Mouse (Mus musculus) limb, embryonic 14.5 days (tissue): ENCODE measurements around the gene Psmd5. TPM values are rescaled to one million over a fixed set of nuclear protein-coding genes. Genes with fewer than 3 reads are reported as not detected.
"Not testable (repeated sequence)": the region's sequence is repeated elsewhere in the genome, so short reads cannot be mapped to it uniquely, and the experiment has no call there.

Source experiments
- ATAC-seq: fragments of 200-750 bp; cut with Nextera tagmentation; 2 replicates; pipeline ENCODE4 v1.8.0; 2017; ENCODE audit warnings: low read depth, moderate number of reproducible peaks, moderate TSS enrichment; ENCODE audit not compliant: low FRiP score
- DNase-seq: peaks from one replicate; pipeline ENCODE4 v3.0.0-alpha.2; 2015; ENCODE audit warnings: low spot score
- H3K27ac ChIP-seq: fragments of 300-500 bp; sonication (generic); replicated peaks from 2 replicates; pipeline ENCODE4 v1.5.1; 2014; ENCODE audit warnings: low read depth, mild to moderate bottlenecking, low read length, moderate library complexity, mixed read lengths
- H3K27me3 ChIP-seq: fragments of 300-500 bp; sonication (generic); 2 replicates; pipeline ENCODE4 v1.6.1; 2014; ENCODE audit warnings: low read length, mixed read lengths; ENCODE audit not compliant: control insufficient read depth, insufficient read depth
- H3K36me3 ChIP-seq: fragments of 300-500 bp; sonication (generic); 2 replicates; pipeline ENCODE4 v1.6.1; 2014; ENCODE audit warnings: mild to moderate bottlenecking, low read length, moderate library complexity, mixed read lengths; ENCODE audit not compliant: control insufficient read depth, insufficient read depth
- H3K4me1 ChIP-seq: fragments of 300-500 bp; sonication (generic); 2 replicates; pipeline ENCODE4 v1.6.1; 2014; ENCODE audit warnings: antibody characterized with exemption, low read length, mixed read lengths; ENCODE audit not compliant: control insufficient read depth, insufficient read depth
- H3K4me2 ChIP-seq: fragments of 300-500 bp; sonication (generic); replicated peaks from 2 replicates; pipeline ENCODE4 v1.6.1; 2014; ENCODE audit warnings: low read depth, mild to moderate bottlenecking, low read length, moderate library complexity; ENCODE audit not compliant: severe bottlenecking
- H3K4me3 ChIP-seq: fragments of 300-500 bp; sonication (generic); replicated peaks from 2 replicates; pipeline ENCODE4 v1.5.1; 2014; ENCODE audit warnings: low read length
- H3K9ac ChIP-seq: fragments of 300-500 bp; sonication (generic); 2 replicates; pipeline ENCODE4 v1.6.1; 2014; ENCODE audit warnings: mild to moderate bottlenecking, low read depth, low read length, moderate library complexity; ENCODE audit not compliant: severe bottlenecking
- H3K9me3 ChIP-seq: fragments of 300-500 bp; sonication (generic); 2 replicates; pipeline ENCODE4 v1.6.1; 2016; ENCODE audit warnings: low read length; ENCODE audit not compliant: control insufficient read depth
- POLR2A ChIP-seq: fragments of 200-500 bp; IDR thresholded peaks from 2 replicates; pipeline ENCODE4 v1.8.0; 2012; ENCODE audit warnings: inconsistent platforms, mild to moderate bottlenecking, moderate library complexity, borderline replicate concordance; ENCODE audit not compliant: insufficient read depth, insufficient read length; ENCODE audit errors: extremely low read depth
- WGBS: fragments of 180-500 bp; shearing (Covaris S2); extraction: QIAGEN DNeasy Blood & Tissue Kit; methylation state at CpG from one replicate; pipeline ENCODE4 v1.1.7; 2014; 5-methylcytosine and 5-hydroxymethylcytosine counted together
- polyA plus RNA-seq, 2 experiments: library from polyadenylated mRNA; depleted of rRNA in 1 of 2; stranded (reverse) in 1 of 2; unstranded in 1 of 2; fragments of >200 nt; fragmentation: Nextera tagmentation in 1 of 2; extraction: Ambion mirVana in 1 of 2; gene quantifications; 2 replicates each; pipeline versions ENCODE4 v1.2.1 to v1.2.3; 2012 to 2014

The Psmd5 gene
- polyA plus RNA-seq, 2 experiments = 50.5 to 105 TPM

DNA sequence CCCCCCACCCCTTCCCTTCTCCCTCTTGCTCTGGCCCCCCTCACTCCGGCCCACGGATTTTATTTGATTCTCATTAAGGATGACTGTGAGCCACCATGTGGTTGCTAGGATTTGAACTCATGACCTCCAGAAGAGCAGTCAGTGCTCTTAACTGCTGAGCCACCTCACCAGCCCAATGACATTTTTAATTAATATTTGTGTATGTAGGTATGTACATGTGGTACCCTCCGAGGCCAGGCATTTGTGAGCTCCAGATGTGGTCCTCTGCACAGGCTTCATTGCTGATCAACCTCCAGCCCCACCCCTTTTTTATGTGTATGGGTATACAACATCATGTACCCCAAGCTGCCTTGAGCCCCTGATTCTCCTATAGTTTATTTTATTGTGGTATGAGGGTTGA is 71.0 kb downstream of the Psmd5 start:
- 66% methylated on average over 3 of the region's 3 CpGs for WGBS
- ATAC-seq (no peak), DNase-seq (no peak)
- no peak overlapping the region for H3K27ac ChIP-seq
- H3K4me1 ChIP-seq = peaks cover 11% of the 10 kb centered on the region
- peaks cover 25% of the 10 kb centered on the region for H3K36me3 ChIP-seq
- no peaks in the 10 kb centered on the region for H3K9me3 ChIP-seq
- H3K9ac ChIP-seq = no peak overlapping the region
- no peaks in the 10 kb centered on the region for H3K27me3 ChIP-seq
- H3K4me3 ChIP-seq = peak overlapping the region; percentile 62; the same call in 1 of the 2 replicates
- H3K4me2 ChIP-seq = peak overlapping the region; percentile 25; the same call in 1 of the 2 replicates
- no peak for TF ChIP-seq POLR2A

DNA sequence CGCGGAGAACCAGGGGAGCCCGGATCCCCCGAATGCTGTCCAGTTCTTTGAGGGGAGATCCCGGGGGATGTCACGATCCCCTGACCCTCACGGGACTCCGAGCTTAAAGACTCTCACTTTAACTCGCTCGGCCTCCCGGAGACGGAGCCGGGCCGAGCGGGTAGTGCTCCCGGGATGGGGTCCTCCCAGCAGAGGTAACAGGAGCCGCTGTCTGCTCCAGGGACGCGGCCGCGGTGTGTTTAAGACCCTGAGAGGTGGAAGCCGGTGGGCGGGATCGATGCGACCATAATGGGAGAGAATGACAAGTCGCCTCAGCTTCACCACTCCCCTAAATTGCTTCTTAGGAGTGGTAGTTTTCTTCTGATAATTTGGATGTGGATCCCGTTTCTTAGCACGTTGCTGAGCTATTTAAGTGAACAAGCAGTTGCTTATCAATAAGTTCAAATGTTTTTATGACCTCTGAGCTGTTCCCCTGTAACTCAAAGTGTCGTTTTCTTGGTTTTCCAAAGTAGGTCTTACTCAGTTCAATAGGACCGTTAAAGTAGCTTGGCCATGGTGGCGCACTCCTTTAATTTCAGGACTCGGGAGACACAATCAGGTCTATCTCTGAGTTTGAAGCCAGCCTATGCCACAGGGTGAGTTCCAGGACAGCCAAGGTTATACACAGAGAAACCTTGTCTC is 72.1 kb downstream of the Psmd5 start:
- H3K9me3 ChIP-seq, H3K27me3 ChIP-seq, DNase-seq: not testable (repeated sequence)
- peak overlapping the region; percentile 83 for H3K9ac ChIP-seq
- peaks cover 11% of the 10 kb centered on the region for H3K4me1 ChIP-seq
- peak; percentile 10; the same call in 1 of the 2 replicates for ATAC-seq
- H3K36me3 ChIP-seq = peaks cover 18% of the 10 kb centered on the region
- H3K4me3 ChIP-seq = peak overlapping the region; percentile 62
- WGBS = under 1% methylated on average over 16 of the region's 32 CpGs
- H3K4me2 ChIP-seq = peak overlapping the region; percentile 80
- peak overlapping the region; percentile 87 for H3K27ac ChIP-seq

DNA sequence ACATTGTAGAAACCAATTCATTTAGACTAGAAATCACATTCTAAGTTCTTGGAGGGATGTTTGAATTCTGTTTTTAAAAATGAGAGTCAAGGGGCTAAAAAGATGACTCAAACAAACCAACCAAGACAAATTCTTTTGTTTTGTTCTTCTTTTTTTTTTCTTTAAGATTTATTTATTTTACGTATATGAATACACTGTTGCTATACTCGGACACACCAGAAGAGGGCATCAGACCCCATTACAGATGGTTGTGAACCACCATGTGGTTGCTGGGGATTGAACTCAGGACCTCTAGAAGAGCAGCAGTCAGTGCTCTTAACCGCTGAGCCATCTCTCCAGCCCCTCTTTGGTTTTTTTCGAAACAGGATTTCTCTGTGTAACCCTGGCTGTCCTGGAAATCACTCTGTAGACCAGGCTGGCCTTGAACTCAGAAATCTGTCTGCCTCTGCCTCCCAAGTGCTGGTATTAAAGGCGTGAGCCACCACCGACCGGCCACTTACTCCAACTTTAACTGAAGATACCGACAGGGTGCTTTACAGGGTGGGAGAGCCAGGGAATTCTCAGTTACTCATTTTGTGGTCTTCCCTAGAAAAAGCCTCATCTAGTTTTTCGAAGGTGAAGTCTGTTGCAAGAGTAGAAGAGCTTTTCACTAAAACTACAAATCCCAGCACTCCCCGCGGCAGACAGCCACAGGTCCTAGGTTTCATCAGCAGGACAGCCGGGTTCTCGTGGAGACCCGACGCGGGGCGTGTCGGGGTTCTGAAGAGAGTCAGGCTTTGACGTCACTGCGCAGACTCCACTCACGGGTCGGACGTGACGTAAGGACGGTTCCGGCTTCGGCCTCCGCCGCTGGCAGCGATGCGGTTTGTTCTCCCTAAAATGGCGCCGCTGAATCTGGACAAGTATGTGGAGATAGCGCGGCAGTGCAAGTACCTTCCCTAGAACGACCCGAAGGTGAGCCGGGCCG is 73.0 kb downstream of the Psmd5 start:
- H3K4me1 ChIP-seq = peaks cover 11% of the 10 kb centered on the region
- peak; percentile 91; the same call in 1 of the 2 replicates for TF ChIP-seq POLR2A
- H3K36me3 ChIP-seq = peaks cover 12% of the 10 kb centered on the region
- WGBS = 6% methylated on average over 39 of the region's 39 CpGs
- peak overlapping the region; percentile 62 for H3K4me3 ChIP-seq
- ATAC-seq (peak; percentile 97), DNase-seq (peak; percentile 99)
- peak overlapping the region; percentile 42 for H3K4me2 ChIP-seq
- H3K9ac ChIP-seq = peak overlapping the region; percentile 83
- H3K9me3 ChIP-seq = no peaks in the 10 kb centered on the region
- no peaks in the 10 kb centered on the region for H3K27me3 ChIP-seq
- peak overlapping the region; percentile 87 for H3K27ac ChIP-seq

DNA sequence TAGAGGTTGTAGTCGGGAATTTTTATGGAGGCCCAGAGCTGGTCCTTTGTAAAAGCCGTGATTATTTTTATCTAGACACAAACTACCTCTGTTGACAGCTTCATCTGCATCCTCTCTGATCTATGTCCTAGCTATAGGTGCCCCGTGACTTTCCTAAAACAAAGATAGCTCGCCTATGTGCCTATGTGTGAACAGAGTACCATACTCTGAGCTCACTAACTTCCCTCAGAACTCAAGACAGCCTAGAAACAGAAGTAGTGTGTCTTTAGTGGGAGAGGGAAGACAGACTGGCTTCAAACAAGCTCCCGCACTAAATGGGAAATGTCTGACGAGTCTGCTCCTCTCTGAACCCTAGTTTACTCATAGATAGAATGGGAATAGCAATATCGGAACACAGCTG is 74.4 kb downstream of the Psmd5 start:
- H3K4me2 ChIP-seq = peak overlapping the region; percentile 61
- WGBS = 79% methylated on average over 7 of the region's 7 CpGs
- H3K27ac ChIP-seq = peak overlapping the region; percentile 49; the same call in 1 of the 2 replicates
- H3K36me3 ChIP-seq = peaks cover 16% of the 10 kb centered on the region
- H3K27me3 ChIP-seq = no peaks in the 10 kb centered on the region
- peaks cover 11% of the 10 kb centered on the region for H3K4me1 ChIP-seq
- peak overlapping the region; percentile 58; the same call in 1 of the 2 replicates for H3K9ac ChIP-seq
- DNase-seq = no peak
- H3K4me3 ChIP-seq = peak overlapping the region; percentile 54; the same call in 1 of the 2 replicates
- ATAC-seq = no peak
- no peaks in the 10 kb centered on the region for H3K9me3 ChIP-seq
- no peak for TF ChIP-seq POLR2A

Other genes starting within 250 kb of the Psmd5 start
- gene Gapvd1, start 119.7 kb downstream of the Psmd5 start, polyA plus RNA-seq (2012; rRNA removed) = 41.4 and 42.2 TPM in 2 replicates
- gene Gapvd1, start 119.7 kb downstream of the Psmd5 start, polyA plus RNA-seq (2014; fragmentation: Nextera tagmentation; extraction: Ambion mirVana) = 84.2 and 87.7 TPM in 2 replicates
- 780 and 914 TPM in 2 replicates for gene Hspa5, start 103.0 kb downstream of the Psmd5 start, polyA plus RNA-seq (2012; rRNA removed)
- 756 and 840 TPM in 2 replicates for gene Hspa5, start 103.0 kb downstream of the Psmd5 start, polyA plus RNA-seq (2014; fragmentation: Nextera tagmentation; extraction: Ambion mirVana)
- 30.1 and 35.7 TPM in 2 replicates for gene Rabepk, start 75.1 kb downstream of the Psmd5 start, polyA plus RNA-seq (2012; rRNA removed)
- 41.8 and 42.8 TPM in 2 replicates for gene Rabepk, start 75.1 kb downstream of the Psmd5 start, polyA plus RNA-seq (2014; fragmentation: Nextera tagmentation; extraction: Ambion mirVana)
- gene Fbxw2, start 48.7 kb downstream of the Psmd5 start, polyA plus RNA-seq (2012; rRNA removed) = 55.1 and 57.8 TPM in 2 replicates
- 68.3 and 83.9 TPM in 2 replicates for gene Fbxw2, start 48.7 kb downstream of the Psmd5 start, polyA plus RNA-seq (2014; fragmentation: Nextera tagmentation; extraction: Ambion mirVana)
- gene Gm34653, start 42.0 kb downstream of the Psmd5 start, polyA plus RNA-seq (2012; rRNA removed) = 0.04 and 0.05 TPM in 2 replicates
- not detected in 2 replicates for gene Gm34653, start 42.0 kb downstream of the Psmd5 start, polyA plus RNA-seq (2014; fragmentation: Nextera tagmentation; extraction: Ambion mirVana)
- gene Cutal, start 572 bp downstream of the Psmd5 start, polyA plus RNA-seq (2012; rRNA removed) = 0.06 TPM in 1 of 2 replicates, not detected in the other
- gene Cutal, start 572 bp downstream of the Psmd5 start, polyA plus RNA-seq (2014; fragmentation: Nextera tagmentation; extraction: Ambion mirVana) = not detected in 2 replicates
- gene Phf19, start 39.1 kb upstream of the Psmd5 start, polyA plus RNA-seq (2012; rRNA removed) = 7.9 and 8.7 TPM in 2 replicates
- gene Phf19, start 39.1 kb upstream of the Psmd5 start, polyA plus RNA-seq (2014; fragmentation: Nextera tagmentation; extraction: Ambion mirVana) = 4.7 and 8.0 TPM in 2 replicates
- 5.1 and 7.0 TPM in 2 replicates for gene Traf1, start 86.8 kb upstream of the Psmd5 start, polyA plus RNA-seq (2012; rRNA removed)
- 4.0 and 4.9 TPM in 2 replicates for gene Traf1, start 86.8 kb upstream of the Psmd5 start, polyA plus RNA-seq (2014; fragmentation: Nextera tagmentation; extraction: Ambion mirVana)
- gene Hc, start 186.5 kb upstream of the Psmd5 start, polyA plus RNA-seq (2012; rRNA removed) = 0.17 and 0.33 TPM in 2 replicates
- gene Hc, start 186.5 kb upstream of the Psmd5 start, polyA plus RNA-seq (2014; fragmentation: Nextera tagmentation; extraction: Ambion mirVana) = 0.29 TPM in 1 of 2 replicates, not detected in the other
- gene AI182371, start 226.6 kb upstream of the Psmd5 start, polyA plus RNA-seq (2012; rRNA removed) = 0.98 and 1.1 TPM in 2 replicates
- not detected in 2 replicates for gene AI182371, start 226.6 kb upstream of the Psmd5 start, polyA plus RNA-seq (2014; fragmentation: Nextera tagmentation; extraction: Ambion mirVana)
- gene Cntrl, start 234.5 kb upstream of the Psmd5 start, polyA plus RNA-seq (2012; rRNA removed) = 31.2 and 39.3 TPM in 2 replicates
- 18.8 and 24.8 TPM in 2 replicates for gene Cntrl, start 234.5 kb upstream of the Psmd5 start, polyA plus RNA-seq (2014; fragmentation: Nextera tagmentation; extraction: Ambion mirVana)